Mouse (Mus musculus): ENCODE data around the gene Taldo1.
"Not testable (repeated sequence)": the region's sequence is repeated elsewhere in the genome, so short reads cannot be mapped to it uniquely, and the experiment has no call there.

Gene Taldo1

GRCm38 (mm10) chr7:141439811-141440210, 47.8 kb downstream of the Taldo1 start:
- no peak for DNase-seq (ENCODE audit: low spot score)

GRCm38 (mm10) chr7:141440613-141441012, 48.6 kb downstream of the Taldo1 start:
- no peak for DNase-seq (ENCODE audit: low spot score)

- no peak for DNase-seq (ENCODE audit: low spot score)
Measured at GRCm38 (mm10) chr7:141441460-141441859, 49.5 kb downstream of the Taldo1 start.

DNA sequence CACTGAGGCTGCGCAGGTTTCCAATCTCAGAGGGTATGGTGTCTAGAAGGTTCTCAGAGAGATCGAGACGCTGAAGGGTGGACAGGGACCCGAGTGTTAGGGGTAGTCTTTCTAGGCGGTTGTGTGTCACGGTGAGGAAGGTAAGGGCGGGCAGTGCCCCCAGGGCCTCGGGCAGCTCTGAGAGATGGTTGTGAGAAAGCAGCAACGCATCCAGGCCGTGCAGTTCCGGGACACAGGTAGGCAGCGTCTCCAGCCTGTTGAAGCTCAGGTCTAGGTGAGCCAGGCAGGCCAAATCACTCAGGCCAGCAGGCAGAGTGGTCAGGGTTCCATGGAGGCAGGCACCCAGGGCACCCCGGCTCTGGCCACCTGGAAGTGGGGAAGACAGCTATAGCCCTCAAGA, 50.2 kb downstream of the Taldo1 start:
- no peak for DNase-seq (ENCODE audit: low spot score)

DNA sequence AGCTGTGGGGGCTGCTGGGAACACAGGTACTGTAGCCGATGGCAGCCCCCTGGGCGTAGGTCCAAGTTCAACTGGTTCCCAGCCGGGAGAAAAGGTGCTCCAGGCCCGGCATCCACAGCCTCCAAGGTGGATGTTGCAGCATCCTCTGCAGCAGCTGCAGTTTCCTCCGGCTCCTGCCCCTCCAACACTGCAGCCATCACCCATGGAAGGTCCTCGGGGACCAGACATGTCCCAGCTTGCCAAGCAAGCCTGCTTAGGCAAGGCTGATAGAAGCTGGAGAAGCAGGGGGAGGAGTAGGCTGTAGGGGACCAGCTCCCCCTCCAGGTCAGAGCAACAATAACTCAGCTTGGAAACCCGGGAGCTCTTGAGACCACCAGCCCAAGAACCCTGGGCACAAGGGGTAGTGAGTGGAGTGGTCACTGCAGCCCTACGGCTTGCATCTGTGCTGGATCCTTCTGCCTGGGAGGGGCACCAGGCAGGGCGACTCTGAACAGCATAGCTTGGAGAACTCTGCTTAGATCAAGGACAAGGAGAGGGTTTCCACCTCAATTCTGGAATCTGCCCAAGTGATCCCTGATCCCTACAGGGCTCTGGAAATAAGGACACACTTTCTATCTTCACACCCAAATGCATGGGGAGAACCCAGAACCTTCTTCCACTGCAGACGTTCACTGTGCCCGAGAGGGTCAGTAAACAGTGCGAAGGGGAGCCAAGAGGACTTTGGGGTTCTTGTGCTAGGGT, 51.3 kb downstream of the Taldo1 start:
- no peak for DNase-seq (ENCODE audit: low spot score)

DNA sequence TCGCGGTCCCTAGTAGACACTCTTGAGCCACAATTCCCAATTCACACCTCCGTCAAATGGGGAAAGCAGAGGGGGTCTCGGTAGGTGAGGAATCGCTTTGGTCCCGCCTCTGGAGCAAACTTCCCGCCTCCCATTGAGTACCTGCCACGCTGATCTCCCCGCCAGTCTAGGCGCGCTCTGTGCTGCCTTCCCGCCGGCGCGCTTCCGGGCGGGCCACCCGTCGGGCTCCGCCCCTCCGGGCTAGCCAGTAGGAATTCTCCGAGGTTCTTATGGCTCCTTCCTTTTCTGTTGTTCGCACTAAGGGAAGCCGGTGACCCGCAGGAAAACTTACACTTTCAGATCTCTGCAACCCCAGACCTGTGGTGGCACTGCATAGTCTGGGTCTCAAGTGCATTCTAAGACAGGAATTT, 51.8 kb downstream of the Taldo1 start, which contains the start of gene Pidd1:
TSS of gene Pidd1 (minus strand) at position 198 of the 410 bp plus-strand sequence.
- no peak for DNase-seq (ENCODE audit: low spot score)

DNA sequence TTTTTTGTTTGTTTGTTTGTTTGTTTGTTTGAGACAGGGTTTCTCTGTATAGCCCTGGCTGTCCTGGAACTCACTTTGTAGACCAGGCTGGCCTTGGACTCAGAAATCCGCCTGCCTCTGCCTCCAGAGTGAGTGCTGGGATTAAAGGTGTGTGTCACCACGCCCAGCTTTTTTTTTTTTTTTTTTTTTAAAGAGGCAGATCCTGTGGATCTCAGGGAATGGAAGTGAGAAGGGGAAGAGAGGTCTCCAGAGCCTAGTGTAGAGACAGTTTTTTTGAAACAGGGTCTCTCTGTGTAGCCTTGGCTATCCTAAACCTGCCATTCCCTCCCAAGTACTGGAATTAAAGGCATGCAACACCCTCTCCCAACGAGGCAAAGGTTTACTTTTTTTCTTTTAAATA, 54.4 kb downstream of the Taldo1 start:
- DNase-seq (ENCODE audit: low spot score), result not testable (repeated sequence)

- peak; percentile 92 for DNase-seq (ENCODE audit: low spot score)
Measured at GRCm38 (mm10) chr7:141447110-141447991, 55.4 kb downstream of the Taldo1 start, which contains the start of gene Rplp2. Rplp2 (plus strand) TSS chr7:141447370.

GRCm38 (mm10) chr7:141451928-141452327, 59.9 kb downstream of the Taldo1 start:
- DNase-seq (ENCODE audit: low spot score), result no peak
